Mouse (Mus musculus): ENCODE measurements around the gene Olfr828.

GRCm38 (mm10) chr9:18854633-18855032, 35.3 kb upstream of the Olfr828 start, which contains the start of gene Olfr829:
- TF ChIP-seq POLR2A (IDR thresholded peaks at IDR 0.05; ENCODE audit: extremely low read depth, insufficient read depth, low read length) (no peak), CTCF (IDR thresholded peaks at IDR 0.05; ENCODE audit: low read depth, low read length) (no peak)

Data from liver, adult 2 months (tissue).